Mouse (Mus musculus): ENCODE results near the gene Tom1.

- TF ChIP-seq CTCF (IDR thresholded peaks at IDR 0.05; ENCODE audit: low read depth) (no peak), EP300 (IDR thresholded peaks at IDR 0.05; ENCODE audit: low read depth) (no peak)
Measured at GRCm38 (mm10) chr8:75032961-75033360, 544 bp upstream of the Tom1 start.
